Mouse (Mus musculus): ENCODE measurements around the gene Sept9.
A peak's percentile ranks its signal among the peaks of the same experiment; 100 is the strongest.

The Sept9 gene

GRCm38 (mm10) chr11:117387241-117387640, 187.8 kb downstream of the Sept9 start:
- no peak for DNase-seq

DNA sequence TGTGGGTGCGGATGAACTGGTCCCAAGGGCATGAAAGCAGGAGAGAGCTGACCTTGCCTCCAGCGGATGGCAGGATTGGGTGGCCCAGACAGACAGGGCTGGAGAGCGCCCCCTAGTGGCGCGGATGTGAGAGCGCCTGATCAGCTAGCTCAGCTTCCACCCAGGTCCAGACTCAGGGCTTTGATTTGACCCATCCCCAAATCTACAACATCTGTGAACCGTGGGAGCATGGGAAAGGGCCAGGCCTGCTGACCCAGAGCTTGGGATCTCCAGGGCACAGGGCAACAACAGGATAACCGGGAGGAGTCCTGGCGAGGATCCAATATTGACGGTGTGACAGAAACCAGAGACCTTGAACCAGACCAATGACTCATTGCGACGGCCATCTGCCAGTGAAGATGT, 190.5 kb downstream of the Sept9 start:
- peak; percentile 65 to 72 for DNase-seq

GRCm38 (mm10) chr11:117390774-117391534, 191.5 kb downstream of the Sept9 start:
- no peak for DNase-seq

GRCm38 (mm10) chr11:117392251-117392650, 192.8 kb downstream of the Sept9 start:
- peak; percentile 49 to 60 for DNase-seq

DNA sequence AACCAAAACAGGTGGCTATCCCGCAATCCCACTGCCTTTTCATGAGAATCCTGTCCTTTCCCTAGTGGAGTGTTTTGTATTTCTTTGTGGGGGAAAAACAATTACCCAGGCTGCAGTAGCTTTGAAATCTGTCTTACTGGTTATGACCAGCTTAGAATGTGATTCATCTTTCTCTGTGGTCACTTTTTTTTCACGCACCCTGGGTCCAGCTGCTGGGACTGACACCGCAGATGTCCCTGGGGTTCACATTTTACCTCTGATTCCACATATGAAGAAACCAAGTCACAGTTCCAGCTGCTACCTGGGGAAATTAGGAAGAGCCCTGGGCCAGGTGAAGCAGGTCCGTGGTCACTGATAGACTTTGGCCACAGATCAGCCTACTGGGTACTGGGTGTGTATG, 194.3 kb downstream of the Sept9 start:
- DNase-seq: no peak

GRCm38 (mm10) chr11:117394230-117395137, 195.0 kb downstream of the Sept9 start:
- DNase-seq: no peak

- DNase-seq: no peak
Observed at GRCm38 (mm10) chr11:117395228-117395627, 195.8 kb downstream of the Sept9 start.

DNA sequence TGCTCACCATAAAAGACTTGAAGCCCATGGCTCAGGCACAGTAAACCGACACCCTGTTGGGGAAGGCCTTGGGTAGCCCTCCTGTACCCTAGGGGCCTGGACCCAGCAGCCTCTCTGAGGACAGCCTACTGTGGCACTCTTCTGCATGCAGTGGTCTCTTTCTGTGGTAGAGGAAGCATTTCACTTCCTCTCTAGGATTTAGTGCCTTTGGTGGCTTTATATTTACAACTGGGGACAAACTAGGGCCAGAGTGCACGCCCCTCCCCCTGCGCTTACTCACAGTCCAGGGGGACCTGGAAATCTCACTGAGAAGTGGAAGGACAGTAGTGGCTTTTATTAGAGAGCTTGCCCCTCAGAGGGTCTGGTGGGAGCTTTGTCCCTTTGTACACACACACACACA, 197.5 kb downstream of the Sept9 start:
- DNase-seq: no peak

- peak; percentile 45 to 49 for DNase-seq
Observed at GRCm38 (mm10) chr11:117397755-117398154, 198.3 kb downstream of the Sept9 start.

- DNase-seq: no peak
Observed at GRCm38 (mm10) chr11:117398191-117398590, 198.7 kb downstream of the Sept9 start.

GRCm38 (mm10) chr11:117401583-117402367, 202.3 kb downstream of the Sept9 start:
- DNase-seq: peak; percentile 25 to 32

- no peak for DNase-seq
Observed at GRCm38 (mm10) chr11:117402550-117402949, 203.1 kb downstream of the Sept9 start.

DNA sequence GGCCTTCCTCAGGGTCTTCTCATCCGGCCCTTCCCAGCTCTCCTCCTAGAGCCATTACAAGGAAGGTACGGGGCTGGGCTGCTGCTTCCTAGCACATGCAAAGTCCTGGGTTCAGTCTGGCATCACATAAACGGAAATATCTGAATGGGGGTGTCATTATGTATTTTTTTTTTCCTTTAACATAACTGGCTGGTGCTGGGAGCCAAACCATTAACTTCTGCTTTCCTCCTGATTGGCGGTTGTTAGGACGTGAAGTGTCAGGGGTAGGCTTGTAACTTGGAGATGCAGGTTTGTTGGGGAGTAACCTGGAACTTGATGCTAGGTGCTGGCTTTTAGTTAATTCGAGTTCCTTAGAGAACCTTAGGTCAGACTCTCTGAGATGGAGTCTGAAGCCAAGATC, 203.6 kb downstream of the Sept9 start:
- no peak for DNase-seq

DNA sequence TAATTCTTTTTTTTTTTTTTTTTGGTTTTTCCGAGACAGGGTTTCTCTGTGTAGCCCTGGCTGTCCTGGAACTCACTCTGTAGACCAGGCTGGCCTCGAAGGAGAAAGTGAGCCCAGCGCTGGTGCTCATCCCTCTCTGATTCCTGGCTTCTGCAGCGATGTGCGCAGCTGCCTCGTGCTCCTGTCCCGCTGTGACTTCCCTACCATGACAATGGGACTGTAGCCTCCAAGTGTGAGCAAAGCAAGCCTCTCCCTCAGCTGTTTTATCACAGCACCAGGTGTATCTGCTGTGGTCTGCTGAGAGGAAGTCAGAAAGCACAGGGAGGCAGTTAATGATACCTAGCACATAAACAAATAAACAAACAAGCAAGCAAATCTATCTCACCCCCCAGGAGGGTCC, 204.3 kb downstream of the Sept9 start:
- DNase-seq: no peak

DNA sequence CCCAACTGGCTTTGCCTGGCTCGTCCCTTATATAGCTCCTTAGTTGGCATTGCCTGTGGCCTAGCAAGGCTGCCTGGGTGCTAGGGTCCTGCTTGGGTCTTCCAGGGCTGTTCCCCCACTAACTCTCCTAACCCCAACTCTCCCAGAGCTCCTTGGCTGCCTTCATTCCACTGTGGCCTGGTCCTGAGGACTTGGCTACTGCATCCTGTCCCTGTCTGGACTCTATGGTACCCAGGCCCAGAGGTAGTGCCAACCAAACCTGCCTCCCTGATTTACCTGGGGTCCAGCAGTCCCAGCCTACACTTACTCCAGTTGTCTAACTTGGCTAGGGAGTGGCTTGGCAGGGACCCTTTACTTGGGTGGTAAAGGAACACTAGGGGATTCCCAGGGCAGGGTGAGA, 207.2 kb downstream of the Sept9 start:
- no peak for DNase-seq

DNA sequence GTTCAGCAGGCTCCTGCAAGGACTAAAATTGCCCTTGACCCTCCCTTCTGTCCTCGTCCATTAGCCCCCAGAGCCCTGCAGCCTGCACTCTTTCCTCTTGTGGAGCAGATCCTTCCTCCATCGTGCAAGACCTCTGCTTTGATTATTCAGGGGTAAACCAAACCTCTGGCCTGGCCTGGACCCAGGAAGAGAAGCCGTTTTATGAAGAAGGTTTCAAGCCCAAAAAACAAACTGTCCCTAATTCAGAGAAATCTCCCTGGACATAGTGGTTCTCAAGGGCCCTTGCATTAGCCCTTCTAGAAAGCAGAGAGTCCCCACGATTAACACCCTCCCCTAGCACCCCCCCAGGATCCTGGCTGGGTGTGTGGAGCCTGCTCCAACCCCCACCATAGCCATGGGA, 207.7 kb downstream of the Sept9 start:
- DNase-seq: no peak

DNA sequence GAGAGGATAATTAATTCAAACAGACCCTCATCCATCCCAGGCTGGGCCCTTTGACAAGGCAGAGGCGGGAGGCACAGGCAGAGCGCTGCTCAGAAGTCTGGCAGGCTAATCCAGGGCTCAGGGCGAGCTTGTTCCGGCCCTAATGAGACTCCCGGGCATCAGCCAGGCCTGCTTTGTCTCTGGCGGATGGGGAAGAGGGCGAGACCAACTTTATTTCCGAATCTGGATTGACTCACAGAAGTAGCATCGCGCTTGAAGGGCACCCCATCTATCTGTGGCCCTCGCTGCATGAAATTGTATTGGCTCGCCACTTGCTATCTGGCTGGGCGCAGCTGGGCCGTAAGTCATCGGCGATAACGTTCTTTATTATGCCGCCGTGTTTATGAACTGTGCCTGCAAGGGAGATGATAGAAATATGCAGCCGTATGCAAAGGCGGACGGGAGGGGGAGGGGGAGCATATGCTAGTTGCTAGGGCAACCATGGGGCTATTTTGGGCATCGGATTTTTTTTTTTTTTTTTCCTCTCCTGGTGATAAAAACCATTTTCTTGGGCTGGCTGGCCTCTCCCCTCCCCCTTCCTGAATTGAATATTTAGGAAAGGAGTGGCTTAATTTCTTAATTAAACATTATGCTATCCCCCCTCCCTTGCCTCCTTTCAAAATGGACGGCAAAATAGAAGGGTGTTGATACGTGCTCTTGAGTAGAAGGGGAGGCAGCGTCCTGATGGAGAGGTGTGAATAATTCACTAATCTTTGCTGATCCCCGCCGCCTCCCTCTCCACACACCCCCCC, 208.4 kb downstream of the Sept9 start:
- DNase-seq: peak; percentile 58 to 66

- DNase-seq: no peak
Observed at GRCm38 (mm10) chr11:117408442-117409031, 209.1 kb downstream of the Sept9 start.

DNA sequence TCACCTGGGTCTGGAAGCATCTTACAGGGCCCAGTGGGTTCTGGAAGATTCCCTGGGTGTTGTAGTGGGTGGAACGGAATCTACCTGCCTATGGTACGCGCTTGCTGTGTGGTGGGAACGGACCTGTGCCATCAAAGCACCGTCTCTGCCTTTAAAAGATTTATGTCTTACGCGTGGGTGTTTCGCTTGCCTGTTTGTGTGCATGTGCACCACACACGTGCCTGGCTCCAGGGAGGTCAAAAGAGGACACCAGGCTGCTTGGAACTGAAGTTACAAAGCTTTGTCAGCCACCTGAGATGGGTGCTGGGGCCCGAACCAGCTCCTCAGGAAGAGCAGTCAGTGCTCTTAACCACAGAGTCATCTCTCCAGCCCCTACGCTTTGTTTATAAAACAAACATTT, 209.9 kb downstream of the Sept9 start:
- DNase-seq: no peak

GRCm38 (mm10) chr11:117410059-117410458, 210.6 kb downstream of the Sept9 start:
- DNase-seq: no peak

DNA sequence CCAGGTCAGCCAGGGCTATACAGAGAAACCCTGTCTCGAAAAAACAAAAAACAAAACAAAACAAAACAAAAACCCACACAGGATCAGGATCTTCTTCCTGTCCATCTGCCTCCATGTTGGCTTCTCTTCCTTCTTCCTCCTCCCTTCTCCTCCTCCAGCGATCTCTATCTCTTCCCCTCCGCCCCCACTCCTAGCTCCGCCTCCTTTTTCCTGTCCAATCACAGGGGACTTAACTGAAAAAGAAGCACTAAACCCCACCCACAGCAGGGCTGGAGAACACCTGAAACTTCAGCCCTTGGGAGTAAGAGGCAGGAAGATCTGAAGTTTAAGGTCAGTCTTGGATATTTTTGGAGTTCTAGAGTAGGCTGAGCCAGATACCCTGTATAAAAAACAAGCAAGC, 212.2 kb downstream of the Sept9 start:
- no peak for DNase-seq

Data from B cell, adult 2 months (primary cell).